Mouse (Mus musculus) hindbrain, embryonic 12.5 days (tissue): Measurements from ENCODE around the gene Gabpb2. TPM values are rescaled to one million over a fixed set of nuclear protein-coding genes. Genes with fewer than 3 reads are reported as not detected.
"Not testable (repeated sequence)": the region's sequence is repeated elsewhere in the genome, so short reads cannot be mapped to it uniquely, and the experiment has no call there.

ENCODE experiments used
- ATAC-seq: fragments of 200-750 bp; cut with Nextera tagmentation; 2 replicates; pipeline ENCODE4 v1.8.0; 2017; ENCODE audit warnings: moderate TSS enrichment; ENCODE audit not compliant: low FRiP score
- H3K27ac ChIP-seq: fragments of 300-500 bp; sonication (generic); 2 replicates; pipeline ENCODE4 v1.5.1; 2016; ENCODE audit warnings: mild to moderate bottlenecking
- H3K27me3 ChIP-seq: fragments of 300-500 bp; sonication (generic); 2 replicates; pipeline ENCODE4 v1.6.1; 2016; ENCODE audit warnings: mild to moderate bottlenecking
- H3K36me3 ChIP-seq: fragments of 300-500 bp; sonication (generic); 2 replicates; pipeline ENCODE4 v1.6.1; 2016; ENCODE audit warnings: mild to moderate bottlenecking
- H3K4me1 ChIP-seq: fragments of 300-500 bp; sonication (generic); 2 replicates; pipeline ENCODE4 v1.6.1; 2016
- H3K4me2 ChIP-seq: fragments of 300-500 bp; sonication (generic); replicated peaks from 2 replicates; pipeline ENCODE4 v1.6.1; 2016; ENCODE audit warnings: mild to moderate bottlenecking
- H3K4me3 ChIP-seq: fragments of 300-500 bp; sonication (generic); 2 replicates; pipeline ENCODE4 v1.5.1; 2016; ENCODE audit warnings: mild to moderate bottlenecking
- H3K9ac ChIP-seq: fragments of 300-500 bp; sonication (generic); 2 replicates; pipeline ENCODE4 v1.6.1; 2016; ENCODE audit warnings: mild to moderate bottlenecking, moderate library complexity
- H3K9me3 ChIP-seq: fragments of 300-500 bp; sonication (generic); replicated peaks from 2 replicates; pipeline ENCODE4 v1.6.1; 2016; ENCODE audit warnings: mild to moderate bottlenecking
- WGBS: fragments of 180-500 bp; shearing (Covaris S2); methylation state at CpG from one replicate; pipeline ENCODE4 v1.1.7; 2016; 5-methylcytosine and 5-hydroxymethylcytosine counted together
- polyA plus RNA-seq: library from polyadenylated mRNA; unstranded; fragments of >200 nt; fragmentation: Nextera tagmentation; extraction: Ambion mirVana; gene quantifications from 2 replicates; pipeline ENCODE4 v1.2.1, GENCODE M21; 2016

The Gabpb2 gene
- polyA plus RNA-seq, 1 experiment from 2014 or later = 10.8 TPM

DNA sequence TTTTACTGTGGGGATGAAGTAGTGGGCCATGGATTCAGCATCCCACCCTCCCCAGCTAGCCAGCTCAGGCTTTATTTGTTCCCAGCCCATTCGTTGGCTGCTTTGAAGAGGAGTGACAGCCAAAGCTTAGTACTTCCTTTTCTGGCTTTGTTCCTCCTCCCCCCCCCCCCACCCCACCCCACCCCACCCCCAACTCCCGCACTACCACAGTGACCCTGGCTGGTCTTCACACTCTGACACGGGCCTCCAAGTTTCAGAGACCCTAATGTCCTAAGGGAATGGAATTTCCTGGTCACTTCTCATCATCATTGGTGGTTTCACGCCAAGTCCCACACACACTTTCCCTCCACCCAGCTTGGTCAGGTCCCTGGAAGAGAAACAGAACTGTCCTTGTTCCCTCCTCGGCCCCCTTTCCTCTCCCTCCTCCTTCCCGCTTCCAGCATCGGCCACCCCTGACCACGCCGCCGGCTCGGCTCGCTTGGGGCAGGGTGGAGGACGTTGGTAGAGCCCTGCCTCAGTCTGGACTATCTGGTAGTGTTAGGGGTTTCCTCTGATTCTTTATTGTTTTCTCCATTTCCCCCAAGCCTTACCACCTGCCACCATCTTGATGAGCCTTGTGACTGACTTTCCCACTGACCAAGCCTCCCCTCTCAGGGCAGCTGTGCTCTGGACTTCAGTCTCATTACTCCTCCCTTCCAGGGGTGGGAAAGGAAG, 12.2 kb upstream of the Gabpb2 start:
- peak overlapping the region; percentile 93 for H3K4me3 ChIP-seq
- peak; percentile 20 for ATAC-seq
- H3K4me1 ChIP-seq = peaks cover 42% of the 10 kb centered on the region
- H3K36me3 ChIP-seq = peaks cover 42% of the 10 kb centered on the region
- WGBS = 1% methylated on average over 12 of the region's 13 CpGs
- peak overlapping the region; percentile 96 for H3K27ac ChIP-seq
- no peaks in the 10 kb centered on the region for H3K9me3 ChIP-seq
- H3K9ac ChIP-seq = peak overlapping the region; percentile 97
- H3K27me3 ChIP-seq = no peaks in the 10 kb centered on the region
- H3K4me2 ChIP-seq = peak overlapping the region; percentile 69

DNA sequence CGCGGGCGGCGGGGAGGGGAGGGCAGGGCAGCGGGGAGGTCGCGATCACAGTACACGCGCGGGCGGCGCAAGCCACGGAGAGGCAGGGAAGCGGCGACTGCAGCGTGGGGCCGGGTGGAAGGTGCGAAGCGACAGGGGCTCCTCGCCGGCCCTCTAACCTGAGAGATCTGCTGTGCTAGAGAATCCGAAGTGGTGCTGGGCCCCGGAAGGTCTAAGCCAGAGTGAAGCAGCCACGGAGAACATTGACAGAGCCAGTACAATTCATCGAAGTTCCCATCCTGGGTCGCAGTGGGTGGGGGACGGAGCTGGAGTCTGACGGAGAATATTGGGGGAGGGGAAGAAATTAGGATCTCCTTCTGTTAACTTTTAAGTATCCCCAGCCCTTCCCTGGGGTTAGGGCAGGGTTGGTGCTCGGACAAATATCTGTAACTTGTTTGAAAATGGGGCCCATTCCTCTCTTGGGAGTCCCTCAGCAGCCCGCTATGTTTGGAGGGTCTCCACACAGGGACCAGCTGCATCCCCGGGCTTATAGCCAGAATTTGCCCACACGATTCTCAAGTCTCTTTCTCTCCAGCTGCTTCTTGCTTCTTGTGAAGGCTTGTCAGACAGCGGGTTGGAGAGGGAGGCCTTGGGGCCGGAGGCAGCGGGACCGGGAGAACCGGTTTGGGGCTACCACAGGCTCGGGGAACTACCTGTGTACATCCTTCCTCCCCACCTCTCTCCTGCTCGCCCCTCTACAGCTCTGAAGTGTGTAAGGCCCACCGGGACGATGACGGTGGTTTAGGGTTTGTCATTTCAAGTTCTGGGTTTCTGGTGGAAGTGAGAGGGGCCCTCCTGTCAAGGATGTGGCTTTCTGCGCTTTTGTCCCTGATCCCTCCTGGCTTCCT, 11.4 kb upstream of the Gabpb2 start:
- H3K4me1 ChIP-seq = peaks cover 50% of the 10 kb centered on the region

DNA sequence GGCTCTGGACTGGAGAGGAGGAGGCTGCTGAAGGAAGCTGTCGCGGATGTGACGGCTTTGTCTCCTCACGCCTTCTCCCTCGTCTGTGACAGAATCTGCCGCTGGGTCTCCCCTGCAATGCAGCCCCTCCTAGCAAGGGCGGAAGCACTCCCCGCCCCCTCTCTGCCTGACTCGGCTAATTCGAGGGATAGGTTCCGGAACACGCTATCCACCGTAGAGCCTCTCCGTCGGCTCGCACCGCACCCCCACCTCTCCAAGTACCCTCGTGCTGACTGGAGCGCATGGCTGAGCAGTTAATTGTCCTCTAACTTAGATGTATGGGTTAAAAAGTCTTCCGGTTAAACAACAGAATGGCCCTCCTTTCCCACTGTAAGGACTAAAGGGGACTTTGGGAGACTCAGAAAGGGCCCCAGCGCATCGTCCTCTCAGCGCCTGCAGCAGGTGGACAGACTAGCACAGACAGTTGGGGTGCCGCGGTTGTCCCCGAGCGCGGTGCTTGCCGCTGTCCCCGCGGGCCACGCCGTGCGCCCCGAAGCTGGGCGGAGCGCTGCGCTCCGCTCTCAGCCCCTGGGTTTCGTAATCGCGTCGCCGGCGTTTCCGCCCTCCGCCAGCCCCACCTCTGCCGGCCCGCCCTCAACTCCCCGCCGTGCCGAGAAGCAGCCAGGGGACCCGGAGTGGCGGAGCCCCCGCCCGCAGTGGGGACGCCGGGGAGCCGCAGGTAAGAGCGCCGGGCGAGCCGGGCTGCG, 10.6 kb upstream of the Gabpb2 start, which contains the start of gene Cdc42se1:
Cdc42se1 (plus strand) TSS at position 585 of the 746 bp plus-strand sequence.
- Histone ChIP-seq H3K4me3 (peak within 1 kb of the TSS; percentile 93), H3K4me1 (peaks cover 50% of the 10 kb centered on the region), H3K27ac (peak within 1 kb of the TSS; percentile 96), H3K27me3 (no peaks in the 10 kb centered on the region), H3K36me3 (peaks cover 35% of the 10 kb centered on the region), H3K9me3 (no peaks in the 10 kb centered on the region), H3K9ac (peak within 1 kb of the TSS; percentile 97), H3K4me2 (peak within 1 kb of the TSS; percentile 69)
- peak; percentile 90 for ATAC-seq
- WGBS = under 1% methylated on average over 54 of the region's 64 CpGs

More for the DNA sequence above, 11.4 kb upstream of the Gabpb2 start:
- Histone ChIP-seq H3K36me3 (peaks cover 36% of the 10 kb centered on the region), H3K9ac (peak overlapping the region; percentile 97), H3K9me3 (no peaks in the 10 kb centered on the region), H3K27ac (peak overlapping the region; percentile 96), H3K27me3 (no peaks in the 10 kb centered on the region), H3K4me3 (peak overlapping the region; percentile 93), H3K4me2 (peak overlapping the region; percentile 69)
- WGBS = under 1% methylated on average over 43 of the region's 43 CpGs
- peak; percentile 11 for ATAC-seq

DNA sequence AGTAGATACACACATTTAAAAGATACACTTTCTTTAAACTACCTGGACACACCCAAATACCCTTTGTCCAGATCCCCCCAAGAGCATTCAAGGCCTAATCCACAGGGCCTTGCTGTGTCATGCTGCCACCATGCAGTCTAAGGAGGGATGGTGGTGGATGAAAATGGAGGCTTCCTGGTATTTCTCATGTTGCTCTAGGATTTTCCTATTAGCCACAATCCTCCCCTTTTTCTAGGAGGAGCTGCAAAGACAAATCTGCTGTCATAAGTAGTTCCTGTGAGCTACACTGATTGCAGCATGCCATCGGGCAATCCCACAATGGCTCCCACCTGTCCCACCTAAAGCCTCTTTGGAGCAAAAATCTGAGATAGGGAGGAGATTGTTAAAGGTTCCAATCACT, 9.5 kb upstream of the Gabpb2 start:
- peaks cover 50% of the 10 kb centered on the region for H3K4me1 ChIP-seq
- H3K27ac ChIP-seq = peak overlapping the region; percentile 96
- 29% methylated on average over 1 of the region's 1 CpGs for WGBS
- peaks cover 35% of the 10 kb centered on the region for H3K36me3 ChIP-seq
- no peaks in the 10 kb centered on the region for H3K9me3 ChIP-seq
- H3K27me3 ChIP-seq = no peaks in the 10 kb centered on the region
- H3K4me2 ChIP-seq = peak overlapping the region; percentile 69
- ATAC-seq = no peak
- peak overlapping the region; percentile 97 for H3K9ac ChIP-seq
- peak overlapping the region; percentile 93 for H3K4me3 ChIP-seq

DNA sequence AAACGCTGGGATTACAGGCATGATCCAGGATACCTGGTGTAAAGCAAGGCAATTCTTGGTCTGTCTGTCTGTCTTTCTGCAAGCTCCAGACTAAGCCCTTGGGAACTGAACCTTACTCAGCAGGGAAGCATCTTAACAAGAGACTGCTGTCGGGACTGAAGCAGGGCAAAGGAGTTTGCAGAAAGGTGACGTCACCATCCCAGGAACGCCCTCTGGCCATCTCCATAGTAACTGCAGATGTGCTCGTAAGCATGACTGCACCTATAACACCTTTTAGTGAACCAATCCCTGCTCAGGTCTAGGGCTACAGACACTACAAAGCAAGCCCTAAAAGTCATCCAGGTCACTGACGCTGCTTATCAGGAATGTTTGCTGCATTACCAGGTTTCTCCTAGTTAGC, 6.6 kb upstream of the Gabpb2 start:
- Histone ChIP-seq H3K27me3 (no peaks in the 10 kb centered on the region), H3K27ac (no peak overlapping the region), H3K4me1 (peaks cover 25% of the 10 kb centered on the region), H3K9ac (no peak overlapping the region), H3K36me3 (peaks cover 49% of the 10 kb centered on the region), H3K9me3 (no peaks in the 10 kb centered on the region), H3K4me2 (no peak overlapping the region; the same call in 1 of the 2 replicates), H3K4me3 (no peak overlapping the region)
- no peak for ATAC-seq
- WGBS = 36% methylated on average over 6 of the region's 6 CpGs

DNA sequence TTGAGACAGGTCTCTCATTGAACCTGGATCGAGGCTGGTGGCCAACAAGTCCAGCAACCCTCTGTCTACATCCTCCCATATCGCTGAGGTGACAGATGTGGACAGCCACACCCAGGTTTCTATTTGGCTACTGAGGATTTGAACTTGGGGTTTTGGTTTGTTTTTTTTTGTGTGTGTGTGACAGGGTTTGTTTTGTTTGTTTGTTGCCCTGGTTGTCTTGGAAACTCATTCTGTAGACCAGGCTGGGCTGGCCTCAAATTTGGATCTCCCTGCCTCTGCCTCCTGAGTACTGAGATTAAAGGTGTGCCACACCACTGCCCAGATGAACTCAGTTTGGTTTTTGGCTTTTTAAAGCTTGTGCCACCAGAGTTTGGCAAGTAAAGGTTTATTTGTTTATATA, 5.3 kb upstream of the Gabpb2 start:
- Histone ChIP-seq H3K27me3 (no peaks in the 10 kb centered on the region), H3K27ac (no peak overlapping the region), H3K4me3 (no peak overlapping the region), H3K9ac (no peak overlapping the region), H3K9me3 (no peaks in the 10 kb centered on the region), H3K36me3 (peaks cover 58% of the 10 kb centered on the region), H3K4me2 (no peak overlapping the region), H3K4me1 (peaks cover 30% of the 10 kb centered on the region)
- WGBS = 91% methylated on average over 2 of the region's 2 CpGs
- ATAC-seq = no peak

DNA sequence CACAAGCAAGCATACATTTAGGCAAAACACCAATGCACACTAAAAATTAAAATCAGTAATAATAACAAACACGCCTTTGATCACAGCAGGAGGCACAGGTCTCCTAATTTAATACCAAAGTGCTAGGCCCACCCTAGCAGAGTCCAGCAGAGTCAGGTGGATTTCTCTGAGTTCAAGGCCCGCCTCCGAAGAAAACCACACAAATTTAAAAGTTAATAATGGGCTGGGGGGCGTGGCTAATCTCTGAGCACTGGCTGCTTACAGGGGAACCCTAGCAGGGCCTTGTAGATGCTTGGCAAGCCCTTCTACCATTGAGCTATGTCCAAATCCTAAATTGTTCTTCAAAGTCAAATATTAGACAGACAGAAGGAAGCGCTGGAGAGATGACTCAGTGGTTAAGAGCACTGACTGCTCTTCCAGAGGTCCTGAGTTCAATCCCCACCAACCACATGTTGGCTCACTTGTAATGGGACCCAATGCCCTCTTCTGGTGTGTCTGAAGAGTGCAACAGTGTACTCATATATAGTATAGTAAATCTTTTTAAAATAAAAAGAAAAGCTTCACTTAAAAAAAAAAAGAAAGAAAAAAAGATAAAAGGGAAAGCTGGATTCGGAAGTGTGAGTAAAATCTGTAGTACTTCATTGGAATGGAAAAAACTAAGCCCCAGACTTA, 886 bp upstream of the Gabpb2 start:
- WGBS = 81% methylated on average over 6 of the region's 6 CpGs
- Histone ChIP-seq H3K9ac (no peak overlapping the region; the same call in 1 of the 2 replicates), H3K4me2 (peak overlapping the region; percentile 60)

DNA sequence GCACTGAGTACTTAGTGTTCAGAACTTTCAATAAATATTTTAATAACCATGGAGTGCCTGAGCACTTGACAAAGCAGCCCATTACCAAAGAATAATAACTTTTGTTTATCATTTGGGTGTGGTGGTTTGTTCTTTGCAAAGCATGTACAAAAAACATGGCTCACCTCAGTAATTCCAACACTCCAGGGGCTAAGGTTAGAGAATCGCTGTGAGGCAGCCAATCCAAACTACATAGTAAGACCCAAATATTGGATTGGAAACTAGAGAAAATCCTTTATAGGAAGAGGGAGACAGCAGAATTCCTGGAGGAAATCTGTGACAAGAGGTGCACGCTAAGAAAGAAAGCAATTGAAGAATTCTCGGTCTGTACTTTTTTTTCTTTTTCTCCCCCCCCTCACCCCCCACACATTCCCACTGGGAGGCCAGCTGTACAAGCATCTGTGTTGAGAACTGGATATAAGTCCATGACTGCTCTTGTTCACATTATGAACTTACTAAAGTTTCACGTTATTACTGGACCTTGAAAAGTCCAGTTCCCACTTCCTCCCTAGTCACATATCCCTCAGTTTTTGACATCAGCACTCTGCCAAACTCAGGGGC, 961 bp downstream of the Gabpb2 start:
- no peaks in the 10 kb centered on the region for H3K27me3 ChIP-seq
- H3K36me3 ChIP-seq = peaks cover 43% of the 10 kb centered on the region
- peak; percentile 45; the same call in 1 of the 2 replicates for ATAC-seq
- H3K4me1 ChIP-seq = 0 out of 2 replicates have a peak, but pooled peaks cover 13% of the 10 kb centered on the region
- H3K27ac ChIP-seq = peak overlapping the region; percentile 98
- peak overlapping the region; percentile 60 for H3K4me2 ChIP-seq
- 26% methylated on average over 4 of the region's 4 CpGs for WGBS
- H3K9me3 ChIP-seq = no peaks in the 10 kb centered on the region
- peak overlapping the region; percentile 85 for H3K9ac ChIP-seq
- H3K4me3 ChIP-seq = peak overlapping the region; percentile 75

More for the DNA sequence above, 886 bp upstream of the Gabpb2 start:
- peaks cover 58% of the 10 kb centered on the region for H3K36me3 ChIP-seq
- no peaks in the 10 kb centered on the region for H3K9me3 ChIP-seq
- H3K4me3 ChIP-seq = peak overlapping the region; percentile 75
- H3K27ac ChIP-seq = peak overlapping the region; percentile 98
- no peak for ATAC-seq
- H3K27me3 ChIP-seq = no peaks in the 10 kb centered on the region
- 0 out of 2 replicates have a peak, but pooled peaks cover 13% of the 10 kb centered on the region for H3K4me1 ChIP-seq

DNA sequence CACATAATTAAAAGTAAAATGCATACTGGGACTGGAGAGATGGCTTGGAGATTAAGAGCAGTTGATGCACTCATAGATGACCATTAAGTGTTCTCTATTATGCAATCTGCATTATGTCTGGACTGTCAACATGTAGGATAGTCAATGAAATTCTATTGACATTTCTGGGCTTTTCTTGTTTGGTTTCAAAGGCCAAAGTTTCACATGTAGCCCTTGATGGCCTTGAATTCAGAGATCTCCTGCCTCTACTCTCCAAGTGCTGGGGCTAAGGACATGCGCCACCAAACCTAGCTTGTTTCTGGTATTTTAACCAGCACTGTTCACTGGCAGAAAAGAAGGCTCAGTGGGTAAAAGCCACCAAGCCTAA, 4.1 kb downstream of the Gabpb2 start:
- H3K9ac ChIP-seq = no peak overlapping the region
- H3K4me2 ChIP-seq = no peak overlapping the region
- H3K36me3 ChIP-seq = peaks cover 21% of the 10 kb centered on the region; the same call in 1 of the 2 replicates
- H3K4me1 ChIP-seq = 0 out of 2 replicates have a peak, but pooled peaks cover 13% of the 10 kb centered on the region
- H3K27ac ChIP-seq = no peak overlapping the region
- no peaks in the 10 kb centered on the region for H3K27me3 ChIP-seq
- no peaks in the 10 kb centered on the region for H3K9me3 ChIP-seq
- 92% methylated on average over 1 of the region's 1 CpGs for WGBS
- no peak for ATAC-seq
- no peak overlapping the region for H3K4me3 ChIP-seq

DNA sequence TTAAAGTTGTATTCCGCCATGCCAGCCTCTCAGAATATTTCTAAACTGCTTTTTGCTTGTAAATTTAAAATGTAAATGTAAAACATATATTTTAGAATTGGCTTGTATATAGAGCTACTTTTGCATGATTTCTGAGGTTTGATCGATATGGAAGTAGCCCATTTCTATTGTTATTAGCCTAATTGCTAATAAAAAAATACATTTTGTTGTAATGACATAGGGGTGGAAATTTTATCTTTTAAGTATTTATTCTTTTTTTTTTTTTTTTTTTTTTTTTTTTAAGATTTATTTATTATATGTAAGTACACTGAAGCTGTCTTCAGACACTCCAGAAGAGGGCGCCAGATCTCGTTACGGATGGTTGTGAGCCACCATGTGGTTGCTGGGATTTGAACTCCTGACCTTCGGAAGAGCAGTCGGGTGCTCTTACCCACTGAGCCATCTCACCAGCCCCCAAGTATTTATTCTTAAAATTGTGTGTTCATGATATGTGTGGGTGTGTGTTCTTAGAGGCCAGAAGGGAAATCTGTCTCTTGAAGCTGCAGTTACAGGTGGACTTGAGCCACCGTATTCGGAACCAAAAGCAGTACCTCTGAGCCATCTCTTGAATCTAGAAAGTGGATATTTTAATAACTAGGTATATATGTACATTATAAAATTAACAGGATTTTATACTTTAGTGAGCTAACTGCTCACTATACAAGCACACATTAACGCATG, 4.7 kb downstream of the Gabpb2 start:
- H3K36me3 ChIP-seq = peaks cover 24% of the 10 kb centered on the region; the same call in 1 of the 2 replicates
- not testable (repeated sequence) for H3K27ac ChIP-seq, H3K9me3 ChIP-seq

More for the DNA sequence above, 4.7 kb downstream of the Gabpb2 start:
- H3K9ac ChIP-seq, H3K4me3 ChIP-seq, H3K4me2 ChIP-seq, H3K27me3 ChIP-seq, H3K4me1 ChIP-seq, ATAC-seq: not testable (repeated sequence)
- 82% methylated on average over 10 of the region's 10 CpGs for WGBS
